Mouse (Mus musculus) spleen, embryonic (tissue): ENCODE data around the gene Egflam.

Experiments used
- CTCF ChIA-PET: fragments of 350-600 bp; sonication (Branson Sonifier 250); formaldehyde crosslinking; loops from one replicate; lab custom pipeline; 2022; lab: Charles Lee

Egflam gene

GRCm38 (mm10) chr15:7292854-7293253 lies 105.3 kb downstream of the Egflam start:
- CTCF ChIA-PET, result no interaction called here

GRCm38 (mm10) chr15:7290003-7290402 lies 108.2 kb downstream of the Egflam start:
- CTCF ChIA-PET, result no interaction called here

GRCm38 (mm10) chr15:7289516-7289915 lies 108.7 kb downstream of the Egflam start:
- CTCF ChIA-PET, result no interaction called here

- CTCF ChIA-PET, result no interaction called here
These were observed 109.3 kb downstream of the Egflam start for GRCm38 (mm10) chr15:7288841-7289424.

- CTCF ChIA-PET, result no interaction called here
These were observed 110.3 kb downstream of the Egflam start for GRCm38 (mm10) chr15:7287911-7288310.

- CTCF ChIA-PET, result no interaction called here
These were observed 116.6 kb downstream of the Egflam start for GRCm38 (mm10) chr15:7281579-7281978.

- CTCF ChIA-PET, result interaction anchor here (0.7 to 1.1 kb wide), 3 partner anchors 18 to 271 kb away, joined by 3 to 4 read pairs (median 3); no protein-coding TSS in a partner anchor
These were observed 134.4 kb downstream of the Egflam start for GRCm38 (mm10) chr15:7263822-7264221.

GRCm38 (mm10) chr15:7263339-7263738 lies 134.9 kb downstream of the Egflam start:
- CTCF ChIA-PET, result interaction anchor here (0.6 to 1.1 kb wide), 4 partner anchors 19 to 348 kb away, joined by 3 to 4 read pairs (median 3); no protein-coding TSS in a partner anchor

GRCm38 (mm10) chr15:7261371-7261770 lies 136.8 kb downstream of the Egflam start:
- CTCF ChIA-PET, result no interaction called here

GRCm38 (mm10) chr15:7256577-7256976 lies 141.6 kb downstream of the Egflam start:
- CTCF ChIA-PET, result interaction anchor here (0.8 kb wide), 1 partner anchor 36 kb away, joined by 3 read pairs; no protein-coding TSS in a partner anchor

GRCm38 (mm10) chr15:7253326-7253725 lies 144.9 kb downstream of the Egflam start:
- CTCF ChIA-PET, result no interaction called here

GRCm38 (mm10) chr15:7252106-7252636 lies 146.0 kb downstream of the Egflam start:
- CTCF ChIA-PET, result no interaction called here

GRCm38 (mm10) chr15:7251042-7251441 lies 147.2 kb downstream of the Egflam start:
- CTCF ChIA-PET, result no interaction called here

- CTCF ChIA-PET, result no interaction called here
These were observed 149.0 kb downstream of the Egflam start for GRCm38 (mm10) chr15:7249216-7249615.

- CTCF ChIA-PET, result interaction anchor here (0.6 kb wide), 1 partner anchor 860 kb away, joined by 3 read pairs; no protein-coding TSS in a partner anchor
These were observed 150.9 kb downstream of the Egflam start for GRCm38 (mm10) chr15:7247321-7247720.

GRCm38 (mm10) chr15:7242161-7242850 lies 155.9 kb downstream of the Egflam start:
- CTCF ChIA-PET, result interaction anchor here (0.8 to 1.3 kb wide), 2 partner anchors 11 to 15 kb away, joined by 14 to 21 read pairs; no protein-coding TSS in a partner anchor

GRCm38 (mm10) chr15:7240950-7241349 lies 157.2 kb downstream of the Egflam start:
- CTCF ChIA-PET, result no interaction called here

GRCm38 (mm10) chr15:7239904-7240303 lies 158.3 kb downstream of the Egflam start:
- CTCF ChIA-PET, result interaction anchor here (0.6 kb wide), 1 partner anchor 89 kb away, joined by 3 read pairs; no protein-coding TSS in a partner anchor

- CTCF ChIA-PET, result no interaction called here
These were observed 164.7 kb downstream of the Egflam start for GRCm38 (mm10) chr15:7233393-7234090.

- CTCF ChIA-PET, result interaction anchor here (0.7 to 1.7 kb wide), 4 partner anchors 16 to 854 kb away, joined by 3 to 21 read pairs (median 4); no protein-coding TSS in a partner anchor
These were observed 172.0 kb downstream of the Egflam start for GRCm38 (mm10) chr15:7226225-7226624.

- CTCF ChIA-PET, result no interaction called here
These were observed 173.9 kb downstream of the Egflam start for GRCm38 (mm10) chr15:7224151-7224775.
